Mouse (Mus musculus) bone marrow, adult 2 months (tissue): ENCODE measurements around the gene Erich2.

ENCODE experiments used
- CTCF ChIP-seq: fragments of 200-500 bp; IDR thresholded peaks from 2 replicates; pipeline ENCODE4 v1.5.1; 2011; ENCODE audit warnings: low read length, control low read depth; ENCODE audit not compliant: control insufficient read depth, insufficient read depth
- POLR2A ChIP-seq: fragments of 200-500 bp; IDR thresholded peaks from 2 replicates; pipeline ENCODE4 v1.6.1; 2011; ENCODE audit warnings: low read depth, mild to moderate bottlenecking, control low read depth, low read length, borderline replicate concordance; ENCODE audit not compliant: control insufficient read depth

DNA sequence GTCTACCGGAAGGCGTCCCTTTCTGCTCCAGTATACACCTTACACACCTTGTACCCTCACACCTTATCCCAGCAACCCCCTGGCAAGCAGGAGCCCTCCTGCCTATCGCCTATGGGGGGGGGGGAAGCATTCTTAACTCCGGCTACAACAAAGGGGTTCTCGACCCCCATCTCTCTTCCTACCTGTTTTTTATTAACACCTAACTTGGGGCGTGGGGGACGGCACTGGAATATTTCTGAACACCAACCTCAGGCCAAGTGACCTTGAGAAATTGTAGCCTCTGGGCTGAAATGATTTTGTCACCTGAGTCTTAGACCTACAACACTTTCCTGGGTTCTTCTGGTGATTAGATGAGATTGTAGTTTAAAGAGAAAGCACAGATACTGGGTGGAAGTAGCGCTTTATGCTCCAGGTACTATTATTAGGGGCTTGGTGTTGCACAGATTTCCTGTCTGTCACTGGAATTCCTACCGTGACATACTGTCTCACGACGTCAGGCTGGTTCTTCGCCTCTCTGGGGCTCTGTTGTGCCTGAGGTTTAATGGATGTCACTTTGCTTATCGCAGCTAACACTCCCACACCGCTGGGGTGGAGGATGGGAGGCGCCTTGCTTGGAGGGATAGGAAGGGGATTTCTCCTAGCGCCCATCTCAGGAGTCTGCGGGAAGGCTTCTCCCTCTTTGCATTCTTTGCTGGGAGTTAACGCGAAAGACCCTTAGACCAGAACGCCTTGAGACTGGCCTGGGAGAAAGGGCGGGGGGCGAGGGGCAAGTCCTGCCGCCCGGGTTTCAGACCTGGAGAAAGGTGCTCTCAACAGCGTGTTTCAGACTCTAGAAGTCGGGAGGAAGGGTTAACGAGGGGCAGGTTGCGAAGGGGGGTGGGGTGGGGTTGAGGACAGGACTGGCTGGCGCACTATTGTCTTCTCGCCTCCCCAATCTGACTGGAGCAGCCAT lies 57.3 kb downstream of the Erich2 start:
- TF ChIP-seq CTCF = no peak
- TF ChIP-seq POLR2A = no peak
